Mouse (Mus musculus) liver, embryonic 12.5 days (tissue): ENCODE data around the gene Trim2. TPM values are rescaled to one million over a fixed set of nuclear protein-coding genes. Genes with fewer than 3 reads are reported as not detected.
A peak's percentile ranks its signal among the peaks of the same experiment; 100 is the strongest.

Experiments
- ATAC-seq: fragments of 200-750 bp; cut with Nextera tagmentation; 2 replicates; pipeline ENCODE4 v1.8.0; 2017; ENCODE audit warnings: moderate number of reproducible peaks, mild to moderate bottlenecking, moderate library complexity
- H3K27ac ChIP-seq: fragments of 300-500 bp; sonication (generic); 2 replicates; pipeline ENCODE4 v1.5.1; 2016; ENCODE audit warnings: mild to moderate bottlenecking
- H3K27me3 ChIP-seq: fragments of 300-500 bp; sonication (generic); replicated peaks from 2 replicates; pipeline ENCODE4 v1.6.1; 2016; ENCODE audit warnings: mild to moderate bottlenecking, moderate library complexity
- H3K36me3 ChIP-seq: fragments of 300-500 bp; sonication (generic); 2 replicates; pipeline ENCODE4 v1.6.1; 2016; ENCODE audit warnings: mild to moderate bottlenecking, moderate library complexity
- H3K4me1 ChIP-seq: fragments of 300-500 bp; sonication (generic); 2 replicates; pipeline ENCODE4 v1.6.1; 2016
- H3K4me2 ChIP-seq: fragments of 300-500 bp; sonication (generic); 2 replicates; pipeline ENCODE4 v1.6.1; 2016; ENCODE audit warnings: mild to moderate bottlenecking, moderate library complexity
- H3K4me3 ChIP-seq: fragments of 300-500 bp; sonication (generic); 2 replicates; pipeline ENCODE4 v1.5.1; 2016; ENCODE audit warnings: mild to moderate bottlenecking, moderate library complexity
- H3K9ac ChIP-seq: fragments of 300-500 bp; sonication (generic); 2 replicates; pipeline ENCODE4 v1.6.1; 2016; ENCODE audit warnings: mild to moderate bottlenecking, moderate library complexity
- H3K9me3 ChIP-seq: fragments of 300-500 bp; sonication (generic); replicated peaks from 2 replicates; pipeline ENCODE4 v1.6.1; 2016; ENCODE audit warnings: mild to moderate bottlenecking, moderate library complexity
- WGBS: fragments of 180-500 bp; shearing (Covaris S2); methylation state at CpG from one replicate; pipeline ENCODE4 v1.1.7; 2016; ENCODE audit not compliant: insufficient replicate concordance; 5-methylcytosine and 5-hydroxymethylcytosine counted together
- polyA plus RNA-seq: library from polyadenylated mRNA; unstranded; fragments of >200 nt; fragmentation: Nextera tagmentation; extraction: Ambion mirVana; gene quantifications from 2 replicates; pipeline ENCODE4 v1.2.1, GENCODE M21; 2016

The Trim2 gene
- polyA plus RNA-seq: 4.0 and 5.2 TPM in 2 replicates

GRCm38 (mm10) chr3:84306777-84307176 is at the start of gene Trim2:
Gene Trim2 (minus strand): TSS chr3:84306877.
- H3K4me2 ChIP-seq: no peak within 1 kb of the TSS
- peaks cover 74% of the 10 kb centered on the region for H3K27me3 ChIP-seq
- no peaks in the 10 kb centered on the region for H3K9me3 ChIP-seq
- no peak within 1 kb of the TSS for H3K27ac ChIP-seq
- no peak within 1 kb of the TSS for H3K9ac ChIP-seq
- H3K36me3 ChIP-seq: no peaks in the 10 kb centered on the region
- H3K4me1 ChIP-seq: 0 out of 2 replicates have a peak, but pooled peaks cover 11% of the 10 kb centered on the region
- ATAC-seq: no peak
- WGBS: 77% methylated on average over 3 of the region's 3 CpGs
- no peak within 1 kb of the TSS for H3K4me3 ChIP-seq

- Histone ChIP-seq H3K36me3 (no peaks in the 10 kb centered on the region), H3K9me3 (no peaks in the 10 kb centered on the region), H3K9ac (0 out of 2 replicates have a peak overlapping the region, but pooled peaks have one; percentile 4), H3K27me3 (peaks cover 7% of the 10 kb centered on the region; the same call in 1 of the 2 replicates), H3K4me3 (no peak overlapping the region), H3K4me1 (peaks cover 39% of the 10 kb centered on the region), H3K27ac (no peak overlapping the region), H3K4me2 (0 out of 2 replicates have a peak overlapping the region, but pooled peaks have one; percentile 8)
- peak; percentile 88 for ATAC-seq
- 37% methylated on average over 12 of the region's 12 CpGs for WGBS
Observed at GRCm38 (mm10) chr3:84355930-84356689, 49.4 kb upstream of the Trim2 start.

GRCm38 (mm10) chr3:84352353-84353034 is 45.8 kb upstream of the Trim2 start:
- Histone ChIP-seq H3K36me3 (no peaks in the 10 kb centered on the region), H3K4me1 (peaks cover 60% of the 10 kb centered on the region), H3K4me3 (no peak overlapping the region), H3K4me2 (no peak overlapping the region), H3K9me3 (no peaks in the 10 kb centered on the region), H3K27ac (0 out of 2 replicates have a peak overlapping the region, but pooled peaks have one; percentile 3), H3K27me3 (peaks cover 30% of the 10 kb centered on the region), H3K9ac (no peak overlapping the region)
- ATAC-seq: no peak
- 23% methylated on average over 5 of the region's 5 CpGs for WGBS

- 22% methylated on average over 6 of the region's 6 CpGs for WGBS
- Histone ChIP-seq H3K36me3 (no peaks in the 10 kb centered on the region), H3K27ac (peak overlapping the region; percentile 49), H3K27me3 (peaks cover 52% of the 10 kb centered on the region), H3K4me1 (peaks cover 52% of the 10 kb centered on the region), H3K9me3 (no peaks in the 10 kb centered on the region), H3K9ac (peak overlapping the region; percentile 52; the same call in 1 of the 2 replicates), H3K4me2 (peak overlapping the region; percentile 35), H3K4me3 (no peak overlapping the region)
- peak; percentile 94 for ATAC-seq
Observed at GRCm38 (mm10) chr3:84350311-84350710, 43.6 kb upstream of the Trim2 start.

- H3K27me3 ChIP-seq: peaks cover 52% of the 10 kb centered on the region
- H3K4me3 ChIP-seq: no peak overlapping the region
- H3K4me1 ChIP-seq: peaks cover 56% of the 10 kb centered on the region
- no peak overlapping the region; the same call in 1 of the 2 replicates for H3K9ac ChIP-seq
- ATAC-seq: no peak
- H3K27ac ChIP-seq: no peak overlapping the region; the same call in 1 of the 2 replicates
- H3K9me3 ChIP-seq: no peaks in the 10 kb centered on the region
- no peaks in the 10 kb centered on the region for H3K36me3 ChIP-seq
- peak overlapping the region; percentile 35 for H3K4me2 ChIP-seq
- 77% methylated on average over 10 of the region's 10 CpGs for WGBS
Observed at GRCm38 (mm10) chr3:84349771-84350170, 43.1 kb upstream of the Trim2 start.

GRCm38 (mm10) chr3:84347426-84347825 is 40.7 kb upstream of the Trim2 start:
- H3K4me1 ChIP-seq: peaks cover 54% of the 10 kb centered on the region
- peaks cover 70% of the 10 kb centered on the region for H3K27me3 ChIP-seq
- H3K9me3 ChIP-seq: no peaks in the 10 kb centered on the region
- no peak for ATAC-seq
- no peak overlapping the region for H3K27ac ChIP-seq
- no peak overlapping the region for H3K4me2 ChIP-seq
- no peak overlapping the region for H3K4me3 ChIP-seq
- no peaks in the 10 kb centered on the region for H3K36me3 ChIP-seq
- WGBS: 55% methylated on average over 4 of the region's 4 CpGs
- H3K9ac ChIP-seq: no peak overlapping the region

- Histone ChIP-seq H3K9me3 (no peaks in the 10 kb centered on the region), H3K4me3 (no peak overlapping the region), H3K27ac (no peak overlapping the region), H3K27me3 (peaks cover 69% of the 10 kb centered on the region), H3K4me2 (no peak overlapping the region), H3K36me3 (no peaks in the 10 kb centered on the region), H3K9ac (no peak overlapping the region), H3K4me1 (peaks cover 47% of the 10 kb centered on the region)
- WGBS: 30% methylated on average over 10 of the region's 10 CpGs
- no peak for ATAC-seq
Observed at GRCm38 (mm10) chr3:84346456-84347150, 39.9 kb upstream of the Trim2 start.

GRCm38 (mm10) chr3:84345646-84345980 is 38.9 kb upstream of the Trim2 start:
- no peak overlapping the region for H3K9ac ChIP-seq
- WGBS: 27% methylated on average over 6 of the region's 6 CpGs
- H3K36me3 ChIP-seq: no peaks in the 10 kb centered on the region
- peaks cover 37% of the 10 kb centered on the region for H3K4me1 ChIP-seq
- ATAC-seq: no peak
- no peak overlapping the region; the same call in 1 of the 2 replicates for H3K4me3 ChIP-seq
- no peak overlapping the region for H3K27ac ChIP-seq
- peak overlapping the region; percentile 68 for H3K4me2 ChIP-seq
- H3K27me3 ChIP-seq: peaks cover 66% of the 10 kb centered on the region
- no peaks in the 10 kb centered on the region for H3K9me3 ChIP-seq

GRCm38 (mm10) chr3:84344725-84345645 is 38.3 kb upstream of the Trim2 start:
- H3K27ac ChIP-seq: no peak overlapping the region
- no peak overlapping the region for H3K9ac ChIP-seq
- H3K27me3 ChIP-seq: peaks cover 66% of the 10 kb centered on the region
- 0 out of 2 replicates have a peak, but pooled peaks have one; percentile 40 for ATAC-seq
- no peaks in the 10 kb centered on the region for H3K36me3 ChIP-seq
- H3K9me3 ChIP-seq: no peaks in the 10 kb centered on the region
- peak overlapping the region; percentile 35 for H3K4me3 ChIP-seq
- peak overlapping the region; percentile 68 for H3K4me2 ChIP-seq
- WGBS: 7% methylated on average over 28 of the region's 28 CpGs
- H3K4me1 ChIP-seq: peaks cover 31% of the 10 kb centered on the region

- Histone ChIP-seq H3K4me1 (peaks cover 15% of the 10 kb centered on the region), H3K4me3 (no peak overlapping the region), H3K36me3 (no peaks in the 10 kb centered on the region), H3K27ac (no peak overlapping the region), H3K9me3 (no peaks in the 10 kb centered on the region), H3K4me2 (no peak overlapping the region), H3K9ac (no peak overlapping the region), H3K27me3 (peaks cover 49% of the 10 kb centered on the region)
- WGBS: 85% methylated on average over 9 of the region's 9 CpGs
- ATAC-seq: no peak
Observed at GRCm38 (mm10) chr3:84343101-84343500, 36.4 kb upstream of the Trim2 start.

- H3K36me3 ChIP-seq: no peaks in the 10 kb centered on the region
- no peaks in the 10 kb centered on the region for H3K9me3 ChIP-seq
- 69% methylated on average over 7 of the region's 7 CpGs for WGBS
- H3K27ac ChIP-seq: no peak overlapping the region
- no peak for ATAC-seq
- no peak overlapping the region for H3K9ac ChIP-seq
- H3K4me3 ChIP-seq: no peak overlapping the region
- H3K4me2 ChIP-seq: no peak overlapping the region
- H3K4me1 ChIP-seq: peaks cover 21% of the 10 kb centered on the region
- H3K27me3 ChIP-seq: peaks cover 36% of the 10 kb centered on the region
Observed at GRCm38 (mm10) chr3:84341811-84342210, 35.1 kb upstream of the Trim2 start.
